Mouse (Mus musculus): ENCODE results near the gene Slc39a9. TPM values are rescaled to one million over a fixed set of nuclear protein-coding genes. Genes with fewer than 3 reads are reported as not detected.
A peak's percentile ranks its signal among the peaks of the same experiment; 100 is the strongest.

Gene Slc39a9
- total and polyA plus RNA-seq, 3 experiments: 43.0 to 75.6 (median 53.0) TPM

DNA sequence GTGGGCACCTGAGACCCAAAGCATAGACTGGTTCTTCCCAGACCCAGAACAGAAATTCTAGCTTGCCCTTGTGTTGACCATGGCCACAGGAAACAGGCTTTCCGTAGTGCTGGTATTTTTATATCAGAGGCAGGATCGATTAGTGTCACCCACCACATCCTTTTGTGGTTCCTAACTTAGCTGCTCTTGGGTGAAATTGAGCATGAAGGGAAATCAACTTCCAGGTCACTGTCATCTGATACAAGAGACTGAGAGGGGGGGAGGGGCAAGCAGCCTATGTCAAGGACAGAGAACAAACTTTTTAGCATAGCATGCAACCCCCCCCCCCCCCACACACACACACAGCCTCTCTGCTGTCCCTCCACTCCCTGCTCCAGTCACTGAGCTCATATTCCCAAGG is 75.5 kb downstream of the Slc39a9 start:
- no peak for DNase-seq

GRCm38 (mm10) chr12:80720507-80720906 is 76.8 kb downstream of the Slc39a9 start:
- no peak for DNase-seq

- no peak for DNase-seq
These were observed 77.8 kb downstream of the Slc39a9 start for GRCm38 (mm10) chr12:80721458-80721857.

- peak; percentile 74 for DNase-seq
These were observed 81.3 kb downstream of the Slc39a9 start for GRCm38 (mm10) chr12:80724853-80725559.

- no peak for DNase-seq
These were observed 84.5 kb downstream of the Slc39a9 start for GRCm38 (mm10) chr12:80728207-80728606.

- DNase-seq: peak; percentile 10
These were observed 85.1 kb downstream of the Slc39a9 start for GRCm38 (mm10) chr12:80728814-80729213.

- no peak for DNase-seq
These were observed 86.3 kb downstream of the Slc39a9 start for GRCm38 (mm10) chr12:80729758-80730530.

DNA sequence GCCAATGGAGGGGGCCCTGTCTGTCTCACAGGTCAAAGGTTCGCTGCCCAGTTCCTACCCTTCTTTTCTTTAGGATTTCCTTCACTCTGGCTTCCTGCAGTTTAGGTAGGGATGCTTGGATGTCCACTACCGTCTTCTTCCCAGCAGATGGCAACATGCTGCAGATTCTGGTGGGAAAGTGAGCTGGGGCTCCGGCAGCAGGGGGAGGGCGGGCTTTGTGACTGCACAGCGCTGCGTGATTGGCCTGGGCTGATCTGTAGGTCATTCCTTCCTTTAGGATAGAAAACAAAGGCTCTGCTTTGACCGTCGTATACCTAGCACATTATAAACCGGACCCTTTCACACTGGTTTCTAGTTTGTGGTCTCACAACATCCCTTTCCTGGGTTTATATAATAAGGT is 86.9 kb downstream of the Slc39a9 start:
- peak; percentile 37 for DNase-seq

Other genes with a start within 250 kb of the Slc39a9 start
- gene Dcaf5, start 207.3 kb upstream of the Slc39a9 start, total RNA-seq (2021): 10 to 100 TPM; 29.0 to 32.5 TPM
- 19.6 and 20.7 TPM in 2 replicates for gene Dcaf5, start 207.3 kb upstream of the Slc39a9 start, polyA plus RNA-seq (2012; rRNA removed)
- gene Exd2, start 180.8 kb upstream of the Slc39a9 start, total RNA-seq (2021): 10 to 100 TPM; 16.3 to 20.5 TPM
- gene Exd2, start 180.8 kb upstream of the Slc39a9 start, polyA plus RNA-seq (2012; rRNA removed): 7.1 and 7.8 TPM in 2 replicates
- gene Galnt16, start 125.6 kb upstream of the Slc39a9 start, total RNA-seq (2021): 1 to 10 TPM; 6.7 to 9.3 TPM
- 4.0 and 6.3 TPM in 2 replicates for gene Galnt16, start 125.6 kb upstream of the Slc39a9 start, polyA plus RNA-seq (2012; rRNA removed)
- 10 to 100 TPM; 37.2 to 39.4 TPM for gene Erh, start 458 bp downstream of the Slc39a9 start, total RNA-seq (2021)
- gene Erh, start 458 bp downstream of the Slc39a9 start, polyA plus RNA-seq (2012; rRNA removed): 6.6 and 7.9 TPM in 2 replicates
- gene Plekhd1, start 48.7 kb downstream of the Slc39a9 start, total RNA-seq (2021): not detected
- gene Plekhd1, start 48.7 kb downstream of the Slc39a9 start, polyA plus RNA-seq (2012; rRNA removed): 0.10 TPM in 1 of 2 replicates, not detected in the other
- under 1 TPM in 1 of 2 experiments, not detected in 1; 0.07 TPM for gene Ccdc177, start 116.8 kb downstream of the Slc39a9 start, total RNA-seq (2021)
- gene Ccdc177, start 116.8 kb downstream of the Slc39a9 start, polyA plus RNA-seq (2012; rRNA removed): not detected in 2 replicates
- gene Susd6, start 146.6 kb downstream of the Slc39a9 start, total RNA-seq (2021): 10 to 100 TPM; 50.4 to 57.8 TPM
- gene Susd6, start 146.6 kb downstream of the Slc39a9 start, polyA plus RNA-seq (2012; rRNA removed): 61.5 and 62.6 TPM in 2 replicates